ENCODE assay signal across 9 mouse cellular contexts in genomic region chr9:56089778-56090520, GRCm38 (mm10). TPM values are rescaled to one million over a fixed set of nuclear protein-coding genes. Genes with fewer than 3 reads are reported as not detected.
DNase-seq lines count a peak whose midpoint lies in the region; ATAC-seq lines count a peak whose summit lies in the region.
"Had no signal": no experiment of that assay in that cellular context is flagged by ENCODE, and none has a peak within 500 bp of the region (broad histone marks: within the 10 kb centered on the region; RNA-seq: fewer than 3 reads in every experiment).

Pstpip1 (plus strand) TSS chr9:56089962.

- ATAC-seq in hindbrain, embryonic 13.5 days (ENCODE audit: low FRiP score) = peak; percentile 80

- peak within 1 kb of the TSS; percentile 19 for H3K4me2 ChIP-seq in hindbrain, embryonic 13.5 days

- peaks cover 22% of the 10 kb centered on the region for H3K4me1 ChIP-seq in hindbrain, embryonic 13.5 days (replicated peaks)

- no peak within 1 kb of the TSS for H3K4me3 ChIP-seq in hindbrain, embryonic 13.5 days
- H3K4me3 ChIP-seq: erythroblast, embryonic 14.5 days had no signal

- H3K9ac ChIP-seq in hindbrain, embryonic 13.5 days = peak within 1 kb of the TSS; percentile 55

- peak within 1 kb of the TSS; percentile 72 for H3K27ac ChIP-seq in hindbrain, embryonic 13.5 days

- no peaks in the 10 kb centered on the region for H3K36me3 ChIP-seq in hindbrain, embryonic 13.5 days

- H3K9me3 ChIP-seq in hindbrain, embryonic 13.5 days = no peaks in the 10 kb centered on the region

- no peaks in the 10 kb centered on the region for H3K27me3 ChIP-seq in hindbrain, embryonic 13.5 days

- WGBS in hindbrain, embryonic 13.5 days = 33% methylated on average over 22 of the region's 22 CpGs

- DNase-seq in MN1 (ENCODE audit: low spot score) = peak; percentile 73
- DNase-seq in cerebellum, postnatal 14 days = peak; percentile 61 to 83
- peak; percentile 78 for DNase-seq in gastrocnemius, adult 18-20 months (ENCODE audit: low spot score)
- peak; percentile 55 to 74 for DNase-seq in layer of hippocampus, postnatal 36 days
- peak; percentile 60 for DNase-seq in lung, postnatal 25 days (ENCODE audit: low spot score)
- DNase-seq in retina, postnatal 1 day = peak; percentile 56
- DNase-seq in thymus, postnatal 36 days = peak; percentile 90 to 96

RNA-seq across cellular contexts. Expression of gene Pstpip1, which starts in this region (rescaled TPM):
- under 1 TPM; 0.52 to 0.71 TPM for total RNA-seq in gastrocnemius, adult 18-20 months (2021)
- polyA plus RNA-seq in hindbrain, embryonic 13.5 days (2015; fragmentation: Nextera tagmentation; extraction: Ambion mirVana) = 0.70 and 0.73 TPM in 2 replicates
- total RNA-seq in layer of hippocampus, postnatal 36 days (2021) = 1 to 10 TPM; 2.7 to 3.7 TPM

Comparison
In these comparisons a context has a peak if more than half of its experiments do, and no peak if none do; other contexts are left out.
1. Peak in DNase-seq in gastrocnemius, adult 18-20 months; RNA of the gene not detected or under 1 TPM.
2. Peak in ATAC-seq, H3K27ac ChIP-seq, H3K9ac ChIP-seq and H3K4me2 ChIP-seq in hindbrain, embryonic 13.5 days; RNA of the gene not detected or under 1 TPM.